Mouse (Mus musculus): ENCODE results near the gene Epb41.

The Epb41 gene

DNA sequence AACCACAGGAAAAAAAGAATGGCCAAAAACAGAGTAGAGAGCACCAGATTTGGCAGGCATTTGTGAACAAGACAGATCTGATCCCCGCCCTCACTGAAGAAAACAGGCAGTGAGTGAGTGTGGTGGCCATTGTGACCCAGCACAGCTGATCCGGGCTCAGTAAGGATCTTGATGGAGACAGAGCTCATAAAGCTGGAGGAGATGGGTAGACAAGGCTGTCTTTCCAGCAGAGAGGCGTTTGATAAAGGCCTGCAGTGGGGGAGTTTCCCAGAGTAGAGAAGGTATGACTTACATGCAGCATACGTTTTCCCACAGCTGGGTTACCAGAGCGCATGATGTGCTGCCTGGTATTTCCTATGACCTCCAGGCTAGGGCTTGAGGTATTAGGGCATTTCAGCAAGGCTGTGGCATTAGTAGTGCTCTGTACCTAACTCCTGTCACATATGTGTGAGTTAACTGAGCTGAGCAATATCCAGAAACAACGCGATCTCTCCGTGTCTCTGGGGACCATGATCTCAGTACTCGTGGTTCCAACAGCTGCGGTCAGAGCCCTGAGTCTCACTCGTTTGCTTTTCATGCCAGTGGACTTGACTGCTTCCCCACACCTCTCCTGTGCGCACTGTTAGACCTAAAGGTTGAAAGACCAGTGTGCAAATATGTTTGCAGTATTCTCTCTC, 176.5 kb downstream of the Epb41 start:
- DNase-seq (ENCODE audit: low read depth, low spot score) = no peak

- no peak for DNase-seq (ENCODE audit: low read depth, low spot score)
Measured at GRCm38 (mm10) chr4:131897787-131898186, 177.3 kb downstream of the Epb41 start.

GRCm38 (mm10) chr4:131897109-131897508, 178.0 kb downstream of the Epb41 start:
- no peak for DNase-seq (ENCODE audit: low read depth, low spot score)

- no peak for DNase-seq (ENCODE audit: low read depth, low spot score)
Measured at GRCm38 (mm10) chr4:131890692-131891091, 184.4 kb downstream of the Epb41 start.

- no peak for DNase-seq (ENCODE audit: low read depth, low spot score)
Measured at GRCm38 (mm10) chr4:131888564-131888963, 186.6 kb downstream of the Epb41 start.

- no peak for DNase-seq (ENCODE audit: low read depth, low spot score)
Measured at GRCm38 (mm10) chr4:131885376-131885775, 189.7 kb downstream of the Epb41 start.

DNA sequence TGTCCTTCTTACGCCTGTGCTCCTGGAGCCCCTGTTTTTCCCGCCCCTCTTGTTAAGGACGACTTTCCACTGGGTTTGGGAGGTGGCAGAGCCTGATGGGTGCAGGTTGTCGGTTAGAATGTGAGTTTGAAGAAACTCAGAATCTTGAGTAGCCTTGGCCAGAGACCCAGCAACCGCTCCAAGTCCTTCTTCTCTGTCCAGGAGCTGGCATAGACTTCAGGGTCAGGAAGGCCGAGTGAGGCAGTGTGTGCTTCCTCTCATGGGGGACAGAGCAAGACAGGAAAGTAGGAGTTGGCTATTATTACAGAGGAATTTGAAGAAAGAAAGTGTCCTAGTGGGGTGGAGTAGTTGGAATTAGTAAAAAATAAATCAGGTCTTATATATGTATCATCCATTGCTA, 191.6 kb downstream of the Epb41 start:
- no peak for DNase-seq (ENCODE audit: low read depth, low spot score)

GRCm38 (mm10) chr4:131881306-131881705, 193.8 kb downstream of the Epb41 start:
- no peak for DNase-seq (ENCODE audit: low read depth, low spot score)

DNA sequence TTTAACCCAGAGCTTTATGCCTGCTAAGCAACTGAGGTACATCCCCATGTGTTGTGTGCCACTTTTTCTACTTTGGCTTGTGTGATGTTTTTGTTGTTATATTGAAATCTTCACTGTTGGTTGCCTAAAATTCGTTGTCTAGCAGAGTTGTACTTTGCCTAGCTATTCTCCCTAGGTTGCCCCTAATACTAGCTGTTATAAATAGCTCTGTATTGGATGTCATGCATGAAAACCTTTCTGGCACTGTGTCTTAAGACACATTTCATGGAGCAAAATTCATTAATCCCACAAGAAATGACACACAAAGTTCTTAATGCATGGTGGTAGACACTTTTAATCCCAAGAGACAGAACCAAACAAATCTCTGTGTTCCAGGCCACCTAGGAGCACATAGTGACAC, 195.4 kb downstream of the Epb41 start:
- DNase-seq (ENCODE audit: low read depth, low spot score) = no peak

- DNase-seq (ENCODE audit: low read depth, low spot score) = no peak
Measured at GRCm38 (mm10) chr4:131876836-131877235, 198.3 kb downstream of the Epb41 start.

DNA sequence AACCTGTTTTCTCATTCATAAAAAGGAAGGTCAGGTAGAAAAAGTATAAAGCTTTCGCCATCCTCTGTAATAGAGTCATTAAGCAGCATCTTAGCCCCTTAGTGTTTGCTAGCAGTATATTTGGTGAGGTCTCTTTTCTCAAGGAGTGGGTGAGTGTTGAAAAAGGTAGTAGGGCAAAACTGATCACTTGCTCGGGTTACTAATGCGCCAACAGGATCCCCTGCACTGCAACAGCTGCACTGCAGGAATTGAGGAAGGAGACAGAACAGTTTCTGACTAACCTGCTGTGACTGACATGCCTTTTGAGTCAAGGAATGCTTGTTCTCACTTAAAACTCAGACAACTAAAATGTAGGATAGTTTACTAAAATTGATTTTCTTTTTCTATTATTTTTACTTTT, 199.9 kb downstream of the Epb41 start:
- no peak for DNase-seq (ENCODE audit: low read depth, low spot score)

GRCm38 (mm10) chr4:131874567-131874966, 200.6 kb downstream of the Epb41 start:
- no peak for DNase-seq (ENCODE audit: low read depth, low spot score)

DNA sequence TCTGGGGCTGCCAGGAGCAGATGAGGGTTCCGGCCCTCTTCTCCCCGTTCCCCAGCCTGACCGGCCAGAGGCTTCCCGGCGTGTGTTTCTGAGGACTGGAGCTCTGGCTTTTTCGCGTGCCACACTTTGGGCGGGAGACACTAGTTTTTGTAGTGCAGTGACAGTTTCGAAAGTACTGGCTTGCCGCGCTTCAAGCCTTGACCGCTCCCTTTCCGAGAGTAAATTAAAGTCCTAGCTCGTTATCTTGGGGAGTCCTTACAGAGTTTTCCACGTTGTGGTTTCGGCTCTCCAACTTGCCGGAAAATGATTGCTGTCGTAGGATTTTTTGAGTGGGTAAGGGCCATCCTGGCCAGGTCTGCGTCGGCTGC, 201.0 kb downstream of the Epb41 start:
- no peak for DNase-seq (ENCODE audit: low read depth, low spot score)

All from mesoderm, embryonic 11.5 days (tissue).